Mouse (Mus musculus) telencephalon, adult 2 months (tissue): ENCODE measurements at regions not wholly inside any gene's neighbourhood (a gene's known extent, or its start where the extent isn't known, plus 50 kb on each side); places are given as distances from the start of the nearest gene placed in this dataset.
"Not testable (repeated sequence)": the region's sequence is repeated elsewhere in the genome, so short reads cannot be mapped to it uniquely, and the experiment has no call there.

Source experiments
- DNase-seq: peaks from one replicate; pipeline ENCODE4 v3.0.0-alpha.2; 2011; ENCODE audit warnings: low read depth, low spot score

DNA sequence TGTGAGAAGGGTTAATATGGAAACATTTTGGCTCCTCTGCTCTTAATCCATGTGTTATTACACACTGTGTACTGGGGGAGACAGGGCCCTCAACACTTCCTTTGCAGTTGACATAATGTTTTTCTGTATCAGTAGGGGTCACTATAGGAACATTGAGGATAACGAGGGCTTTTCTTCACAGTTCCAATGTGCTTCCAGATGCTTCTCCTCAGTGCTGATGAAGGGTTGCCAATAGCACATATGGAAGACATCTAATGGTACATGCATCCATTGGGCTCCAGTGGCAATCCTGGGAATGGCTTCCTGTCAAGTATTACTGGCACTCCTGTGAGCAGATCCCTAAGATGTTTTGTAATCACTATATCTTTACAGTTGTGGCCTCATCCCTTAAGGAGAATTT lies 62.1 kb downstream of the Naa11 start:
- DNase-seq = no peak

DNA sequence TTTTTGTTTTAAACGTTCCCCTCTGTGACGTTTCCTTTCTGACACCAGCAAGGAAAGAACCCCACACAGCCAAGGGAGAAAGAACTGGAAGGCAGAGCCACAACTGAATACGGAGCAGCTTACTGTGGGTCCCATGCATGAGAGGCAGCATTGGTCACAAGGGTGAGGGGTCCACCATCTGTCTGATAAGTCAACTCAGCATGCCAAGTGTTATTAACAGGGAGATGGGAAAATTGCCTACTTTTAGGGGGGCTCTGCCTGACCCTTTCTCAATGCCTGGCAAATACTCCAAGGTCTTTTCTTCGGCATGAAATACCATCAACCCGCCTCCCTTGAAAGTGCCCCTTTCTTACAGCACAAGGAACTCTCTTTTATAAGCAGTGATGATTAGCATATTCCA lies 66.3 kb downstream of the Naa11 start:
- DNase-seq = no peak

DNA sequence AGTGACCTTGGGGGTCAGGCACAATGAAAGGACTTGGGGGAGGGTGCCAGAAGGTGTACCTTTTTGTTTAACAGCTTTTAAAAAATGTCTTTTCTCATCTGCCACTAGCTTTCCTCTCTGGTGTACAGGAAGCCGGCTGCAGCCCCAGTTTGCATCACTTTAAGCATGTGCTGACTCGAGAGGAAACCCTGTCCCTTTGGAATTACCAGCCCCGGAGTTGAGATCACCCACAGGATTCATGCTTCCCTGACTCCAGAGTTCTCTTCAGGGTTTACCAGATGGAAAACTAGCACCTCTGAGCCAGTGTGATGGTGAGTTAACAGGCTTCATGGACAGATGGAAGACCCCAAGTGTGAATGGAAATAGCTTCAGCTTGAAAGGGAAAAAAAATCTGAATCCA lies 68.3 kb downstream of the Naa11 start:
- no peak for DNase-seq

DNA sequence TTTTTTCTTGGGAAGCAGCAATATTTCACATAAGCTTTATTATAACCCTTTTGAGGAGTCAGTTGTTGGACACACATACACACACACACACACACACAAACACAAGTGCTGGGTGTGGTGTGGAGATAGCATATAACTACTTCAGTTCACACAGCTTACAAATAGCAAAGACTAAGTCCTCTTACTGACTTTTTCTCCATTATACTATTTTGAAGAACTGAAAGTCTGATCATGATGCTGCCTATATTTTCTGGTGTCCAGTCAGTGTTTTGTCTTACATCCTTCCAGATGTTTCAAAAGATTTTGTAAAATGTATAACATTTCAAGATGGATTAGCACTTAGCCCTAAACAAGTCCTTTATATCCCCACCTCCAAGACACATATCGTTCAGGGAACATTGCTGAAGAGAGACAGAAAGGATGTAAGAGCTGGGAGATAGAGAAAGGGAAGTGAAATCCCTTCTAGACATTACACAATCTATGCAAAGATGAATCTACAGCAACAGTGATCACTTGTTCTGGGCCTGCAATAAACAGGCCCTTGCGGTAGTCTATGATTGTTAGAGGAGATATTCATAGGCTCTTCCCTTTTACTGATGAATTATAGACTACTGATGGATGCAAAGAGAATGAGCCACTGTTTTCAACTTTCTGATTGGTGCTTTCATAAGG lies 72.2 kb downstream of the Naa11 start:
- no peak for DNase-seq

DNA sequence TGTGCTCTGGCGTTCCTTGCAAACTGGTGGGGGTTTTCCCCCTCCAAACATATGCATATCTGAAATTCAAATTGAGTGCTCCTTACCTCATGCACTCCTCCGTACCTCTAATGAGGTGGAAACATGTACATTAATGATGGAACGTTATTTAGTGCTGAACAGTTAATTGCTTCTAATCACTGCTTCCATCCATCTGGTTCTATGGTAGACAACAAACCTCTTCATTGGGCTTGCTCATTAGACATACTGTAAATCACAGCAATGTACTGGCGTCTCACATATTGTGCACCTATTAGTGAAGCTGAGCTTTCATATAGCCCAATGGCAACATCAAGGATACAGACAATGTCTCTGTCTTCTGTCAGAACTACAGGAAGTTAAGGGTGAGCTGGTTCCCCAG lies 85.3 kb downstream of the Naa11 start:
- no peak for DNase-seq

DNA sequence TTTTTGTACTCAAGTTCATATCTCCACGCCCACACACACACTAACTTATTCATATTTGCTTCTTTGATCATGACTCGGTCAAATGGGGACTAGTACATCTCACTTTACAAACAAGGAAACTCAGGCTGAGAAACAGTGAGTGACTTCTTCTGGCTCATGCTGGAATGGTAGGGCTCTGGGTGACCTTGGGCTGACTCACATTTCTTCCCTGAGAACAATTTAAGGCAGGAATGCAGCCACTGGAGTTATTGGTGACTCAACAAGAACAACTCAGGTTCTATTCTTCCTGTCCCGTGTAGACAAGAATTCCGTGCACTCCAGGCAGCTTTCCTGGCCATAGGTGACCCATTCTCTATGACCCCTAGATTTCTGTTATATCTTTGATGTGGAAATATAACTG lies 87.3 kb downstream of the Naa11 start:
- DNase-seq = no peak

DNA sequence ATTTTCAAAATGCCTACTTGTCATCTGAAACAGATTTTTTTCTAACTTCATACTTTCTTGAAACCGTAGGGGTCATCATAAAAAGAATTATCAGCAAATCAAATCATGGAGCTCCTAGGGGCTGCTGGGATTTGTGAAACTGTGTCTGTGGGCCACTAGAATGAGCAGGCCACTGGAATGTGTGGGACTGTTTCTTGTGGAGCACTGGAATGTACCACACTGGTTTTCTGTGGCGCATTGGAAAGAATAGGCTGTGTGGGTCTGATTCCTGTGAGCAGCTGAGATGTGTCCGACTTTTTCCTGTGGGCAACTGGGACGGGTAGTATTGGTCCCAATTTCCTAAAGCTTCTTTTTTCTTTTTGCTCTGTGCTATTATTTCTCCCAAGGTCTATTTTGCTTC lies 90.6 kb downstream of the Naa11 start:
- DNase-seq = no peak

DNA sequence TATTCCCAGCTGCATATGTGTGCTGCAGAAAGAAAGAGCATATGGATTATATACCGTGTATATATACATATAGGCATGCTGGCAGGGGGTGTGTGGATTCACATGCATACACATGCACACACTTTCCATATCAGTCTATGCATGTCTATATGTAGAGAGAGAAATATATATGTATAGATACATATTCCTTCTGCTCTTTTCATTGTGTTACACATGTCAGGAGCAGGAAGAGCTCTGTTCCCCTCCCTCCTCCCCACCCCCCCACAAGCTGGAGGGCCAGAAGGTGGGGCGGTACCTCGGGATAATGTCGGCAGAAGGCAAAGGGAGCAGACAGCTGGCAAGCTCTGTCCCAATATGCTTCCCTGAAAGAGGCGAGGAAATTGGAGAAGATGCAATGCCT lies 91.3 kb downstream of the Naa11 start:
- DNase-seq = peak; percentile 59

DNA sequence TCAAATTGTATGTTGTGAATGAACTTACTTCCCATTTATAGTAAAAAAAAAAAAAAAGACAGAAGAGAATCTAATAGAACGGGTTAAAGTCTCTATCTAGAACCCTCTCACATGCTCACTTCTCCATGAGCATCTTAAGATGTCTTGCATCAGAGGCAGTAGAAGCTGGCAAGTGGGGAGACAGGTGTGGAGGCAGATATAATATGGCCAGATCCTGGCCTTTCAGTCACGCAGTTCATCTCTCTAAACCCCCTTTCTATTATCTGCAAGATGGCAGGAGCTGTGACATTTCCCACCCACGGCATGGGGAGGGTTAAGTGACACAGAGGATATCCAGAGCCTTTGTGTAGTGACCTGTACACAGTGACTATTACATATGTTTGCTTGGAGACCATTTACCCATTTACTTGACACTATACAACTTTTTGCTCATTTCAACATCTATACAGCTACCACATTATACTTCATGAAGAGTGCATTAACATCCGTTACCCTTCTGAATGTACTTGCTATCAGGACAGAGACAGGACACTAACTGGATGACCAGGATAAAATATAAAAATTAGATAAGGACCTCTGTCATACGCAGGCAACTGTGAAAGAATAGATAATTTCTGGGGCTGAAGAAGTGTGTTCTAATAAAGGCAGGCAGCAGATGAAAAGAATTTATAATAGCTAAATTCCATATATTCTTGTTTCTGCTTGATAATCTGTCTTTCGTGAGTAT lies 91.9 kb downstream of the Naa11 start:
- DNase-seq = no peak

DNA sequence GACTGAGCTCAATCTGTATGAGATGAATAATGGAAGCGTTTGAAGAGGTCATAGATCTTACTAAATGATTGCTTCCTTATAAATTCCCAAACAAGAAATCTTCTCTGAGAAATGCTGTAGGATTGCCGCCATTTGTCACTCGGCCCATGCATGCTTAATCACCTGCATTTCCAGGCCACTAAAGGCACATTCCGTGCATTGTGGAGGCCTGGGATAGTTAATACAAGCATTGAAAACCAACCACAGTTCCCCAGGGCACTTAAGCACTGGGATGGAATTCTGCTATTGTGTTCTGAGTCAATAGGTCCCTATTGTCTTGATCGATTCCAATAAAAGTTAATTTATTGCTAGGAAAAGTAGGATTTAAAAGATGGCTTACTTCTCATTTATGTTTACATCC lies 92.5 kb downstream of the Naa11 start:
- DNase-seq = no peak

DNA sequence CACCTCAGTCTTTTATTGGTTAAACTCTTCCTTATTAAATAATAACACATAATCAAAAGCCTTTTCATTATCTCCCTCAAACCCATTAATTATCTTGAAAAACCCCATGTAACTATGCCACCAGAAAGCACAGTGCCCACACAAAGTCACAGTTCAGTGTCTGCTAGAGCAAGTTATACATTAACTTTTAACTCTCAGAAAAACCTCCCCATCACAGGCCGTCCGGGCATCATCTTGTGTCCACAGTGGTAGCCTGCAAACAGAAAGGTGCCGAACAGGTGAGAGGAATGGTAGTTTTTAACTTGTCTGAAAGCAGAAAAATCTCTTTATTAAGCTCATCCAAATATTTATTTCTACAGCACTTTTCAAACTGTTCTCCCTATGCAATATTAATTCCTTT lies 96.0 kb downstream of the Naa11 start:
- DNase-seq = no peak

DNA sequence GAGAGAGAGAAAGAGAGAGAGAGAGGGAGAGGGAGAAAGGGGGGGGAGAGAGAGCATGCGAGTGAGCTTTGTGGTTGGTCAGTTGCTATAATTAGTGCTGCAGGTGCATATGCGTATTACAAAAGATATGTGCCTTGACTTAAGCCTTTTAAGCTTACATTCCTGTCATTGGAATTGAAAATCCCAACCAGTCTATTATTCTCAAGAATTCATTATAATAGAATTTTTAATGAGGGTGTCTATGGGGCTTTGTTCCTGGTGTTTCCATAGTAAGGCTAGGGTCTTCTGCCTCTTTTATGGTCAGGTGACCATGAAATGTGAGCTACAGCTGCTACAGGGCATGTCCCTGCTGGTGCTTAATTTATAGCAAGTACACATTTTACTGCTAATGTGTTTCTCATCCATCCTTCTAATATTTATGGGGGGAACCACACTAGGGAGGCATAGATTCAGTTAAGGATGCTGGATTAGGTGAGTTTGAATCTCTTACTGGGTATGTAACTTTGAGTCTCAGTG lies 102.0 kb downstream of the Naa11 start:
- no peak for DNase-seq

DNA sequence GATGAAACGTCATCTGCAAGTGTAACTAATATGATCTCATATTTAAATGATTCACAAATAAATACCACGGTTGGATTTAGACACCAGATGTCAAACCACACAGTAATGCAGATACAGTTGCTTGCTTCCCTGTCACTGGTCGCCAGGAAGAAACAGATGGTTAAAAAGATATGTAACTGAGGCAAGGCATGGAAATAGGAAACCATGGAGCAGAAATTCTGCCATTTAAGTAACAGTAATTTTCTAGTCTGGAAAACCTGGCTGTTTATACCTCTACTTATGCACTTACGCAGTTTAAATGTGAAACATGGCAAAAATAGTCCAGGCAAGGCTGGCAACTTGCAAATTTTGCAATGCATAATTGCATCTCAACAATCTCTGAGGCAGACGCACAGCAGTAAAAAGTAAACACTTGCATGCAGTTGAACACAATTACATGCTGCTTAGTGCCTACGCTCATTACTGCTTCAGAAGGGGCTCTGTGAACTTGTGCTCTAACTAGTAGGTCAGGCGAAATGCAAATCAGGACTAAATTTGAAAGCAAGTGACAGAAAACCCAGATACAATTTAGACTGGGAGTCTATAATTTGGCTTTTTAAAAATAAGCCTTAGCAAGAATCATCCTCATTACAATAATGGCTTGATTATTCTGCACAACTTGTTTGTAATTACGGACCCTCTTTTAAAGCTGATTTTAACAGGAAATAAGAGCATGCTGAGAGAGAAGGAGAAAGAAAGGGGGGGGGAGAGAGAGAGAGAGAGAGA lies 102.6 kb downstream of the Naa11 start:
- peak; percentile 71 for DNase-seq

DNA sequence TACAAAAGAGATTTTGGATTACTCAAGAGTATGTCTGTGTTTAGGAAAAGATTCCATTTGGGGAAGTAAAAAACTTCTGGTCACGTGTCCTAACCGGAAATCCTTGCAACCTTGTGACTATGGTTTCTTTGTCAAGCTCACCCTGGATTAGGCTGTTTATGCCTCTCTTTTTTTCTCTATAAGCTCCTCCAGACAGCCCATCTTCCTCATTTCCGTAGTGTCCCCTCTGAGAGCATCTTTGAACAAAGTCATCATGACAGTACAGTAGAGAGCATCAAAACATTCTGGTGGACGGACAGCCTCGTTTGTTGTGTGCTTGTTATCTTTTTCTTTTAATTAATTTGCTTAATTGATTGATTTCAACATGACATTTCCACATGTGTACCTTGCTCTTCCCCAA lies 112.7 kb downstream of the Naa11 start:
- no peak for DNase-seq

DNA sequence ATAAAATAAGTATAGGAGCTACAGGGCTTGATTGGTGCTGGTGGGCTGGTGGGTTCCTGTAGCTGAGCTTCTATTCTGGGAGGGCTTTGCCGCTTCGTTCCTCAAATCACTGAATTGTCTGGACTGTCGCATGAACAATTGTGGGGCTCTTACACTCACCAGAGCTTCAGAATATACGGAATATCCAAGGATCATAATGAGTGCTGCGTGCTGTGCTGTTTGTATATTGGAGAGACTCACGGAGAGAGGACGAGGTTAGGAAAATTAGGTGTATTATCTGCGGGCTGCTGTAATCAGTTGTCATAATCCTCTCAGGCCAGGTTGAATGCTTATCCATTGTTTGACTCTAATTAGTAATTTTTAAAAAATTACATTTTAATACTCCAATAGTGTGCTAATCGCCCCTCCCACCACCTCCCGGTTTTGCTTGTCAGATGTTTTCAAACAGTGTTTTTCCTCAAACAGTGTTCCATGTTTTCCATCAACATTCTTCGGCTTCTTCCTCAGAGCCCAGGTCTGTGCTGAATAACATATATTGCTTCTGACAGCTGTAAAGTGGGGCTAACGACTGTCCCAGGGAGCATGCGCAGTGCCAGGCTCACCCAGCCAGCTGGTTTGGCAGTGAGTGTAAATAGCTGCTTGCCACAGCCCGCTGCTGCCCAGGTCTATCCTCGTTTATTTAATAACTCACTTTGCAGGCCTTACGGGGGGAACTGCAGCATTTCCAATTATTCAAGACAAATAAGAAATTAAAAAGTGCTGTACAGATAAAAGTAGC lies 114.2 kb downstream of the Naa11 start:
- DNase-seq = no peak

DNA sequence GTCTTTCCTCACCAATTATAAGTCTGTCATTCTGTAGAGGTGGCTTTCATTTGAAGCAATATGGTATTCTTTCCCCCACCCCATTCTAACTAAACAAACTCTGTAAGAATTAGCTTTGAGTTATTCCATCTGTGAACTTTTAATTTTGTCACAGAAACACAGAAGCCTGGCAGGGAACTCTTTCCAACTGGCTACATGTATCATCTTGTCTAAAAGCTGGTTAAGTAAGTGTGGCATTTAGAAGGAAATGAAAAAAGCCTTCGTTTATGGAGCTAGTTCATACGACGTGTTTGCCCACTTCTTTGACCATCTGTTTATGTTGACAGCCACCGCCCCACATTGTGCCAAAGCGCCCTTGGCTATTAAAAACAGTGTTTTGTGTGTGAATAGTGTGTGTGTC lies 115.5 kb downstream of the Naa11 start:
- DNase-seq = no peak

DNA sequence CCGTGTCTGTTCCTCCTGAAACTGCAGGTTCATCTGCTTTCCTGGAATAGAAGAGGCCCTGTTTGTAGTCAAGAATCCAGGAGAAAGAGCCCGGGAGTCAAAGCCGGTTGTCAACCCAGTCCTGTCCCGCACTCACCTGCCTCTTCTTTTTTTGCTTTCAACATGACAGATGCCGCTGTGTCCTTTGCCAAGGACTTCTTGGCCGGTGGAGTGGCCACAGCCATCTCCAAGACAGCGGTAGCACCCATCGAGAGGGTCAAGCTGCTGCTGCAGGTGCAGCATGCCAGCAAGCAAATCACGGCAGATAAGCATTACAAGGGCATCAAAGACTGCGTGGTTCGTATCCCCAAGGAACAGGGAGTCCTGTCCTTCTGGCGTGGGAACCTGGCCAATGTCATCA lies 127.5 kb downstream of the Naa11 start:
- not testable (repeated sequence) for DNase-seq

DNA sequence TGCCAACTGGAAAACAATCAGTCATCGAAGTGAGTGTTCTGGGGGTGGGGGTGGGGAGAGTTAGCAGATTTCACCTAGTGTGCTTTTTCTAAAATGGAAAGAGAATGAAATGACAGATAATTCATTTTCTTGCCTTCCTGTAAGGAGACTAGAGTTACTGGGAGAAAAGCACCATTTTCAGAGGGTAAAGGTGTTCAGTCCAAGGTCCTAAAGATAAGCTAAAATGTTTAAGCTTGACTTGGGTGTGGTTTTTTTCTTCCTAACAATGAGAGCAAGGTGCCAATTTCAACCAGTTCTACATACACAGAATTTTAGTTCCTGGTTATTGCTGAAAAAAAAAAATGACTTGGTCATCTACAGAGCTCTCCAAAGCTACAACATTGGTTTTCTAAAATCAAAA lies 135.1 kb downstream of the Naa11 start:
- no peak for DNase-seq

DNA sequence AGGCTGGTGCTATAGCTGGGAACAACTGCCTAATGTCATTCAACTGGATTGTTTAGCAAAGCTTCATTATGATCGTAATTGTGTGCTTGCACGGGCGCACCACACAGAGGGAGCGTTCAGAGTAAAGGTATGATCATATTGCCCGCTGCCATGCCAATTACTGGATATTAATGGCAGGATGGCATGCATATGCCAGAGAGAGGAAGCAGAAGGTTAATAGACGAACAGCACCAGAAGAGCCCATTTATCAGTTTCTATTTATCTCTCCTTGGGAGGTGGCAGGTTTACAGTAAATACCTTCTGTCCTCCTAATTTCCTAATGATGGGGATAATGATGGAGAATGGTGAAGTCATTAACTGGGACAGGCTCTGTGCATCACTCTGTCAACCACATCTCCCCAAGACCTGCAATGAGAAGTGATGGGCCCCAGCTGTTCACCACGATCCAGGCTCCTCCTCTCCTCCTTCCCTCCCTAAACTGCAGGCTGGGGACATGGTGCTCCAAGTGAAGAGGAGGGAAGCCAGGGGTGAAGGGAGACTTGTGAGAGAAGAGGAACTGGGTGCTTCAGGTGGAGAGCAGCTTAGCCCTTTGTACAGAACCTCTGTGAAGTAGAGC lies 135.6 kb downstream of the Naa11 start:
- no peak for DNase-seq

DNA sequence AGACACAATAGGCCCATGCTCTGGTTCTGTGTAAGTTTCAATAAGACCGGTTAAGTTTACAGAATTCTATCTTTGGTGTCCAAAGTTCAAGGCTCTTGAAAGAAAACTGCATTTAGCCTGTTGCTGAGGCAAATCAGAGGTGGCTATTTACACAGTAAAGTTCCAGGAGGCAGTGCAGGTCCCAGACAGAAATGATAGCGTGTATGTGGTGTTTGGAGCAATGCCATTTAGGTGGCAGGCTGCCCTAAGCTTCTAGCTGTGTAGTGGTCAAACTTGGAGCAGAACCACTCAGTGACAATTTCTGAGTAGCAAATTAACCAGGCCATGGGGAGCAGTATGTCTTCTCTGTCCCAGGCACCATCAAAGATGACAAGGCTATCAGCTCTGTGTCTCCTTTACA lies 125.5 kb upstream of the Paqr3 start:
- DNase-seq = no peak

DNA sequence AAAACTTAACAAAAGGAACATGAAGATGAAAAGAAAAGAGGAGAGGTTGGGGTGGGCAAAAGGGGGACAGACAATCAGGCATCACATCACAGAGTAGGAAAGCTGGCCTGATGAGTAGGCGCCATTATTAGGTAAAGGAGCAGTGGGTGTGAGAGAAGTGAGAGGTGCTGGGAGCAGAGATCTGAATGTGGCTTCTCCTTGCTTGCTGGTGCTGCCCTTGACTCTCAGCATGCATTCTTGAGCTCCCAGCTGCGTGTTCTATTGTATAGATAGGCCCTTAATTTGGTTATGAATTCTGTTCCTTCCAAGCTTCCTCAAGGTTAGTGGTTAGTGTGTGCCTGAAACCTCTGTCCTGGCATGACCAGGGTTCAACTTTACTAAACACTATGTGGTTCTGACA lies 115.0 kb upstream of the Paqr3 start:
- DNase-seq = no peak
